In genomic region chr2:59049686-59050085, GRCm38 (mm10) we compare ENCODE assay signal across 23 mouse cellular contexts.
"Had no signal": no experiment of that assay in that cellular context is flagged by ENCODE, and none has a peak within 500 bp of the region (broad histone marks: within the 10 kb centered on the region; RNA-seq: fewer than 3 reads in every experiment).

No protein-coding gene starts in this region.

- H3K36me3 ChIP-seq: limb, embryonic 12.5 days; limb, embryonic 15.5 days; midbrain, embryonic 12.5 days; midbrain, embryonic 15.5 days; neural tube, embryonic 12.5 days had no signal

- H3K4me3 ChIP-seq: layer of hippocampus, adult 2 months; left cerebral cortex, adult 2 months; limb, embryonic 12.5 days; limb, embryonic 15.5 days; midbrain, embryonic 12.5 days; midbrain, embryonic 15.5 days; neural tube, embryonic 12.5 days had no signal

- H3K27ac ChIP-seq: kidney, postnatal 0 days; left cerebral cortex, adult 2 months; liver, embryonic 14.5 days; macrophage; midbrain, embryonic 15.5 days; neural tube, embryonic 12.5 days; stomach, postnatal 0 days had no signal

- H3K27me3 ChIP-seq: limb, embryonic 12.5 days; limb, embryonic 15.5 days; midbrain, embryonic 12.5 days; midbrain, embryonic 15.5 days; neural tube, embryonic 12.5 days had no signal

- H3K9ac ChIP-seq: limb, embryonic 12.5 days; limb, embryonic 15.5 days; liver, embryonic 14.5 days; liver, postnatal 0 days; lung, embryonic 14.5 days; midbrain, embryonic 12.5 days; midbrain, embryonic 15.5 days; neural tube, embryonic 12.5 days had no signal

- H3K9me3 ChIP-seq: limb, embryonic 12.5 days; limb, embryonic 15.5 days; midbrain, embryonic 12.5 days; midbrain, embryonic 15.5 days; neural tube, embryonic 12.5 days had no signal

- ATAC-seq: liver, postnatal 0 days had no signal

- H3K4me2 ChIP-seq: limb, embryonic 12.5 days; limb, embryonic 15.5 days; liver, embryonic 11.5 days; lung, embryonic 14.5 days; midbrain, embryonic 12.5 days; midbrain, embryonic 15.5 days; neural tube, embryonic 12.5 days had no signal

- DNase-seq: kidney, postnatal 25 days; layer of hippocampus, postnatal 36 days; left cerebral cortex, postnatal 4 days; liver, postnatal 0 days; lung, embryonic 14.5 days; right cerebral cortex, adult 18-20 months; right cerebral cortex, postnatal 14 days; right cerebral cortex, postnatal 4 days; thymus, adult 2 months; thymus, postnatal 14 days; thymus, postnatal 4 days had no signal

- H3K4me1 ChIP-seq: neural tube, embryonic 12.5 days had no signal
